Mouse (Mus musculus): ENCODE measurements around the gene Ap4b1. TPM values are rescaled to one million over a fixed set of nuclear protein-coding genes. Genes with fewer than 3 reads are reported as not detected.
"Not testable (repeated sequence)": the region's sequence is repeated elsewhere in the genome, so short reads cannot be mapped to it uniquely, and the experiment has no call there.

The Ap4b1 gene
- total RNA-seq, 1 experiment, result 12.8 TPM

DNA sequence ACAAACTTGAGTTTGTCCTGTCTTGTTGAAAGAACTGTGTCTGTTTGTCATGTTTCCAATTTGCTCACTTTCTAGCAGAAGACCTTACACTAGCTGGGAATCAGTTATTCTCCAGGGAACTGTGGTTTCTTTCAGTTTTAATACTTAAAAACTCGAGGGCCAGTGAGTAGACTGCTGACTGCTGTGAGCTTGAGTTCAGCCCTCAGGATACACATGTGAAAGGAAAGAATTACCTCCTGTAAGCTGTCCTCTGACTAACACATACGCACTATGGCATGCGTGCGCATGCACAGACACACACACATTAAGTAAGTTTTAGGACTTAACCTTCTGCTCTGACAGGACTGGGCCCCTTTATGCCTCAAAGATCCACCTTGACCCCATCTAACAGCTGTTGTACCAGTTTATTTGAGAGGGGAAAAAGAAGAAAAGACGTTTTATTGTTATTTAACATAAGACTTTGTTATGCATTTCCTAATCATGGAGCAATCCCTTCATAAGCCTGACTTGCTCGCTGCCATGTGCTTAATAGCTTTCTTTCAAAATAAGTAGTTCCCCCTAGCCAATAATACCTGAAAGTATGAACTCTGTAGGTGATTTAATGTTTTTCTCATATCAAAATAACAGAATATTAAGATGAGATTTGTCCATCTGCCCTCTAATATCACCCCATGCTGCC, 26.1 kb downstream of the Ap4b1 start:
- no peak overlapping the region for H3K4me3 ChIP-seq (ENCODE audit: insufficient read depth in 1 of 2, low read depth in 1 of 2, low read length in 2 of 2, poor library complexity in 1 of 2, severe bottlenecking in 1 of 2)
- H3K9ac ChIP-seq (ENCODE audit: insufficient read depth, low read depth, low read length, poor library complexity, severe bottlenecking), result no peak overlapping the region
- H3K9me3 ChIP-seq (ENCODE audit: control insufficient read depth, insufficient read depth, low read depth, low read length), result no peaks in the 10 kb centered on the region
- no peak for DNase-seq (ENCODE audit: low read depth, low spot score)
- no peak overlapping the region for H3K27ac ChIP-seq (ENCODE audit: insufficient read depth, low read depth, low read length, poor library complexity, severe bottlenecking)
- no peaks in the 10 kb centered on the region for H3K36me3 ChIP-seq (ENCODE audit: control insufficient read depth, insufficient read depth, low read length, poor library complexity, severe bottlenecking)
- TF ChIP-seq HCFC1 (IDR thresholded peaks at IDR 0.05; ENCODE audit: borderline replicate concordance, insufficient read depth, low read length) (no peak), ZC3H11A (IDR thresholded peaks at IDR 0.05; ENCODE audit: borderline replicate concordance, low read depth, low read length) (no peak), MAFK (IDR thresholded peaks at IDR 0.05; ENCODE audit: insufficient read depth, low read depth, low read length) (no peak), CHD2 (IDR thresholded peaks at IDR 0.05; ENCODE audit: low read depth, low read length) (no peak), ZNF384 (IDR thresholded peaks at IDR 0.05; ENCODE audit: low read depth, low read length) (no peak)
- in situ Hi-C loops (cut with MboI; ENCODE audit: low sequenced_read_pairs in 2 of 2, unreplicated experiment in 2 of 2), result no loop called here
- peaks cover 0 to 3% of the 10 kb centered on the region in 2 experiments; a peak in 2 of 4 replicates for H3K4me1 ChIP-seq (ENCODE audit: control insufficient read depth in 2 of 2, insufficient read depth in 2 of 2, low read length in 2 of 2, poor library complexity in 1 of 2)

DNA sequence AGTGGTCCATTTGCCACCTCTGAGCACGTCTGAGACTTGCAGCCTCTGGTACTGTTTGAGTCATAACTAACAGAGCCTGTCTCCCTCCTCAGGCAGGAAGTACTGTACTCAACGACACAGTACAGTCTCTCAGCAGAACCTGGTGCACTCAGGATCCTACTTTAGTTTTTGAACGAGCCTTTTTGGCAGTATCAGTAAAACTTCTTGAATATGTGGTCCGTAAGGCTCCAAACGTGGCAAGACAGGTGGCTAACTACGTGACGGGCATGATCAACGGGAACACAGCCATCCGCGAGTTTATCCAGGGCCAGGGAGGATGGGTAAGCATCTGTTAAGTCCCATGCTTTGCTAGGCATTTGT, 26.6 kb downstream of the Ap4b1 start:
- Histone ChIP-seq H3K9ac (ENCODE audit: insufficient read depth, low read depth, low read length, poor library complexity, severe bottlenecking) (no peak overlapping the region), H3K4me3 (ENCODE audit: insufficient read depth in 1 of 2, low read depth in 1 of 2, low read length in 2 of 2, poor library complexity in 1 of 2, severe bottlenecking in 1 of 2) (no peak overlapping the region), H3K27ac (ENCODE audit: insufficient read depth, low read depth, low read length, poor library complexity, severe bottlenecking) (no peak overlapping the region), H3K36me3 (ENCODE audit: control insufficient read depth, insufficient read depth, low read length, poor library complexity, severe bottlenecking) (no peaks in the 10 kb centered on the region), H3K9me3 (ENCODE audit: control insufficient read depth, insufficient read depth, low read depth, low read length) (no peaks in the 10 kb centered on the region), H3K4me1 (ENCODE audit: control insufficient read depth in 2 of 2, insufficient read depth in 2 of 2, low read length in 2 of 2, poor library complexity in 1 of 2) (peaks cover 0 to 2% of the 10 kb centered on the region in 2 experiments; a peak in 1 of 4 replicates)
- no peak for DNase-seq (ENCODE audit: low read depth, low spot score)
- TF ChIP-seq MAFK (IDR thresholded peaks at IDR 0.05; ENCODE audit: insufficient read depth, low read depth, low read length), result no peak
- TF ChIP-seq ZNF384 (IDR thresholded peaks at IDR 0.05; ENCODE audit: low read depth, low read length), result no peak
- TF ChIP-seq HCFC1 (IDR thresholded peaks at IDR 0.05; ENCODE audit: borderline replicate concordance, insufficient read depth, low read length), result no peak
- no peak for TF ChIP-seq ZC3H11A (IDR thresholded peaks at IDR 0.05; ENCODE audit: borderline replicate concordance, low read depth, low read length)
- TF ChIP-seq CHD2 (IDR thresholded peaks at IDR 0.05; ENCODE audit: low read depth, low read length), result no peak
- in situ Hi-C loops (cut with MboI; ENCODE audit: low sequenced_read_pairs in 2 of 2, unreplicated experiment in 2 of 2), result no loop called here

DNA sequence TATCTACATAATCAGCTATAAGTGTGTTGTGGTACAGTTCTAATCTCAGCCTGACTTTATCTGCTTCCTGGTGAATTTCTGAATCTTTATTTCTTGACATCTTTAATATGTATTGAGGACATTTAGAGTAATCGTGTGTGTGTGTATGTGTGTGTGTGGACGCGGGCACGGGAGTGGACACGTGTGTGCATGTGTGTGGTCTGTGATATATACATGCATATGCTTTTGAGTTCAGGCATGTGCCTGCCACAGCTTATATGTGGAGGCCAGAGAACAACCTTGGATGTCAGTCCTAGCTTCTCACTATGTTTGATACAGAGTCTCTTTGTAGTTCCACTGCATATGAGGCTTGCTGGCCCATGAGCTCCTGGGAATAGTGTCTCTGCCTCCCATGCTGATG, 27.1 kb downstream of the Ap4b1 start:
- H3K4me1 ChIP-seq (ENCODE audit: control insufficient read depth in 2 of 2, insufficient read depth in 2 of 2, low read length in 2 of 2, poor library complexity in 1 of 2), result peaks cover 0 to 2% of the 10 kb centered on the region in 2 experiments; a peak in 1 of 4 replicates
- in situ Hi-C loops (cut with MboI; ENCODE audit: low sequenced_read_pairs in 2 of 2, unreplicated experiment in 2 of 2), result no loop called here

DNA sequence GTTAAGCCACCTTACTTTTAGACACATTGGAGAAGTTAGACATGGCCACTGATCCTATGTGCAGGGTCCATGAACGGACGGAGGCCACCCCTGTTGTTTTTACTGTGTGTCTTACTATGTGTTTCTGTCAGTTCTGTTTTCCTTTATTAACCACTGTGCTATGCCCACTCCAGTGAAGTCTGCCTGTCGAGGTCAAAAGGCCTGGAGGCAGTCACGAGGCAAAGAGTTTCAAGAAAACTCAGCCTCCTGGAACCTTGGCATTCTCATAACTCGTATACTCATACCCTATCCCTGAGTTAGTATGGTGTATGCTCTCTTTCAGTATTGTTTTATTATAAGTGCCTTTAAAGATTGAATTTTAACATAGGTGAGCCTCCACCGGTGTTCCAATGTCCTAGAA, 30.4 kb downstream of the Ap4b1 start:
- peak; percentile 17 for DNase-seq (ENCODE audit: low read depth, low spot score)
- in situ Hi-C loops (cut with MboI; ENCODE audit: low sequenced_read_pairs in 2 of 2, unreplicated experiment in 2 of 2), result no loop called here
- no peaks in the 10 kb centered on the region for H3K36me3 ChIP-seq (ENCODE audit: control insufficient read depth, insufficient read depth, low read length, poor library complexity, severe bottlenecking)
- peaks cover 0 to 2% of the 10 kb centered on the region in 2 experiments; a peak in 1 of 4 replicates for H3K4me1 ChIP-seq (ENCODE audit: control insufficient read depth in 2 of 2, insufficient read depth in 2 of 2, low read length in 2 of 2, poor library complexity in 1 of 2)
- TF ChIP-seq ZNF384 (IDR thresholded peaks at IDR 0.05; ENCODE audit: low read depth, low read length), result no peak
- TF ChIP-seq HCFC1 (IDR thresholded peaks at IDR 0.05; ENCODE audit: borderline replicate concordance, insufficient read depth, low read length), result no peak
- TF ChIP-seq MAFK (IDR thresholded peaks at IDR 0.05; ENCODE audit: insufficient read depth, low read depth, low read length), result no peak
- no peak for TF ChIP-seq CHD2 (IDR thresholded peaks at IDR 0.05; ENCODE audit: low read depth, low read length)
- TF ChIP-seq ZC3H11A (IDR thresholded peaks at IDR 0.05; ENCODE audit: borderline replicate concordance, low read depth, low read length), result no peak
- H3K9me3 ChIP-seq (ENCODE audit: control insufficient read depth, insufficient read depth, low read depth, low read length), result no peaks in the 10 kb centered on the region
- H3K4me3 ChIP-seq (ENCODE audit: insufficient read depth in 1 of 2, low read depth in 1 of 2, low read length in 2 of 2, poor library complexity in 1 of 2, severe bottlenecking in 1 of 2), result no peak overlapping the region
- H3K9ac ChIP-seq (ENCODE audit: insufficient read depth, low read depth, low read length, poor library complexity, severe bottlenecking), result no peak overlapping the region
- H3K27ac ChIP-seq (ENCODE audit: insufficient read depth, low read depth, low read length, poor library complexity, severe bottlenecking), result peak overlapping the region; percentile 58

More for the DNA sequence above, 27.1 kb downstream of the Ap4b1 start:
- H3K27ac ChIP-seq (ENCODE audit: insufficient read depth, low read depth, low read length, poor library complexity, severe bottlenecking), result no peak overlapping the region
- no peak for TF ChIP-seq MAFK (IDR thresholded peaks at IDR 0.05; ENCODE audit: insufficient read depth, low read depth, low read length)
- no peak for TF ChIP-seq CHD2 (IDR thresholded peaks at IDR 0.05; ENCODE audit: low read depth, low read length)
- no peak for TF ChIP-seq ZNF384 (IDR thresholded peaks at IDR 0.05; ENCODE audit: low read depth, low read length)
- no peak for TF ChIP-seq ZC3H11A (IDR thresholded peaks at IDR 0.05; ENCODE audit: borderline replicate concordance, low read depth, low read length)
- no peak for TF ChIP-seq HCFC1 (IDR thresholded peaks at IDR 0.05; ENCODE audit: borderline replicate concordance, insufficient read depth, low read length)
- H3K4me3 ChIP-seq (ENCODE audit: insufficient read depth in 1 of 2, low read depth in 1 of 2, low read length in 2 of 2, poor library complexity in 1 of 2, severe bottlenecking in 1 of 2), result no peak overlapping the region
- H3K36me3 ChIP-seq (ENCODE audit: control insufficient read depth, insufficient read depth, low read length, poor library complexity, severe bottlenecking), result no peaks in the 10 kb centered on the region
- no peak for DNase-seq (ENCODE audit: low read depth, low spot score)
- H3K9ac ChIP-seq (ENCODE audit: insufficient read depth, low read depth, low read length, poor library complexity, severe bottlenecking), result no peak overlapping the region
- no peaks in the 10 kb centered on the region for H3K9me3 ChIP-seq (ENCODE audit: control insufficient read depth, insufficient read depth, low read depth, low read length)

DNA sequence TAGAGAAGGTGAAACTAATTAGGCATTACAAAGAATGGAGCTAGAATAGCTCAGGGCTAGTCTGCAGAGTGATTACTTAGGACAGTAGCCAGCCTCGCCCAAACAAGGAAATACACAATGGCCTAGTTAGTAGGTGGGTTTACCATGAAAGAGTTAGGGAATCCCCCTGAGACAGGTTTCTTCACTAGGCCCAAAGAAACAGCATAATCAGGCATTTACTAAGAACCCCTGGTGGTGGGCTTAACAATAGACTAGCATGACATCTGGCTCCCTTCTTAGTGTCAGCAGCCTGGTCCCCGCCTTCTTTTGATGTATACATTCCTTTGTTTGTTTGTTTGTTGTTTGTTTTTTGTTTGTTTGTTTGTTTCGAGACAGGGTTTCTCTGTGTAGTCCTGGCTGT, 30.9 kb downstream of the Ap4b1 start:
- DNase-seq (ENCODE audit: low read depth, low spot score); H3K36me3 ChIP-seq (ENCODE audit: control insufficient read depth, insufficient read depth, low read length, poor library complexity, severe bottlenecking); in situ Hi-C loops (cut with MboI; ENCODE audit: low sequenced_read_pairs in 2 of 2, unreplicated experiment in 2 of 2); H3K4me3 ChIP-seq (ENCODE audit: insufficient read depth in 1 of 2, low read depth in 1 of 2, low read length in 2 of 2, poor library complexity in 1 of 2, severe bottlenecking in 1 of 2); H3K4me1 ChIP-seq (ENCODE audit: control insufficient read depth in 2 of 2, insufficient read depth in 2 of 2, low read length in 2 of 2, poor library complexity in 1 of 2); H3K9me3 ChIP-seq (ENCODE audit: control insufficient read depth, insufficient read depth, low read depth, low read length); H3K9ac ChIP-seq (ENCODE audit: insufficient read depth, low read depth, low read length, poor library complexity, severe bottlenecking): not testable (repeated sequence)
- peak overlapping the region; percentile 29 for H3K27ac ChIP-seq (ENCODE audit: insufficient read depth, low read depth, low read length, poor library complexity, severe bottlenecking)

DNA sequence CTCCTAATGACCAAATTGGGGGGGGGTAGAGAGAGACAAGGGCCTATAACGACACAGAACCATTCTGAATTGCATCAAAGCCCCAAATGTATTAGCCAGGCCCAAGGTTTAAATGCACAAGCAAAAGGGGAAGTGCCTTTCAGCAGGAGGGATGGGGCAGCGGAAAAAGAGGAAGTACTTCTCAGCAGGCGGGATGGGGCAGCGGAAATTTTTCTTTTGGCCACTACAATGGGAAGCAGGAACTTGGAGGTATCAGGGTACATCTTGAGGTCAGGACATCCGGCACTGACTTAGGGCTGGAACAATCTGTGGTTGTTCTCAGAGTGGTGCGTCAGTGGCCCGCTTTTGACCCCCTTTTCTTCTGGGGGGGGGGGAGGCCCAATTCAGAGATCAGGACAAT, 31.6 kb downstream of the Ap4b1 start:
- H3K4me3 ChIP-seq (ENCODE audit: insufficient read depth in 1 of 2, low read depth in 1 of 2, low read length in 2 of 2, poor library complexity in 1 of 2, severe bottlenecking in 1 of 2); DNase-seq (ENCODE audit: low read depth, low spot score); H3K4me1 ChIP-seq (ENCODE audit: control insufficient read depth in 2 of 2, insufficient read depth in 2 of 2, low read length in 2 of 2, poor library complexity in 1 of 2); in situ Hi-C loops (cut with MboI; ENCODE audit: low sequenced_read_pairs in 2 of 2, unreplicated experiment in 2 of 2); H3K9me3 ChIP-seq (ENCODE audit: control insufficient read depth, insufficient read depth, low read depth, low read length); H3K36me3 ChIP-seq (ENCODE audit: control insufficient read depth, insufficient read depth, low read length, poor library complexity, severe bottlenecking); H3K9ac ChIP-seq (ENCODE audit: insufficient read depth, low read depth, low read length, poor library complexity, severe bottlenecking): not testable (repeated sequence)
- H3K27ac ChIP-seq (ENCODE audit: insufficient read depth, low read depth, low read length, poor library complexity, severe bottlenecking), result peak overlapping the region; percentile 29

All from ES-E14 (cell line).